Comparison of ENCODE assay signal across 8 mouse cellular contexts in the genomic region with DNA sequence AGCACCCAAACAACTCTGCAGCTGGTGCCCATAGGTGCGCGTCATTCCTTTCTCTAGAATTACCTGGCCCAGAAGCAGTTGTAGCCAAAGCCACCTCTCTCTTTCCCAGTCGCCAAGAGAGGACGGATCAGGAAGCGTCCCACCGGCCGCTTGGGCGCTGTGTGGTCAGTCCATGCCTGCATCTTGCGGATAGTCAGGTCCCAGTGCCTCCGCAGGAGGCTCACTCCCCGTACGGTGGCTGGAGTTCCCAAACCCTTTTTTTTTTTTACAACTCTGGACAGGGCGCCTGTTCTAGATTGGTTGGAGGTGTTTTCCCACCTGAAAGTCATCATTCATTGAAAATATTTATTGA. TPM values are rescaled to one million over a fixed set of nuclear protein-coding genes. Genes with fewer than 3 reads are reported as not detected.
DNase-seq lines count a peak whose midpoint lies in the region; ATAC-seq and TF ChIP-seq lines count a peak whose summit lies in the region.

No protein-coding gene starts in this region.

- no peaks in the 10 kb centered on the region for H3K27me3 ChIP-seq in heart, postnatal 0 days (ENCODE audit: control insufficient read depth, insufficient read depth, low read length)
- no peaks in the 10 kb centered on the region for H3K27me3 ChIP-seq in hindbrain, embryonic 14.5 days (ENCODE audit: control insufficient read depth, insufficient read depth, low read length)
- H3K27me3 ChIP-seq in midbrain, embryonic 12.5 days: peaks cover 16% of the 10 kb centered on the region

- no peak for TF ChIP-seq CTCF in heart, postnatal 0 days (IDR thresholded peaks at IDR 0.05; ENCODE audit: low read depth)

- WGBS in heart, postnatal 0 days: 2% methylated on average over 13 of the region's 13 CpGs
- 0% methylated on average over 13 of the region's 13 CpGs for WGBS in hindbrain, embryonic 14.5 days
- under 1% methylated on average over 13 of the region's 13 CpGs for WGBS in midbrain, embryonic 12.5 days

- H3K27ac ChIP-seq in heart, postnatal 0 days (ENCODE audit: low read depth): peak overlapping the region; percentile 98
- H3K27ac ChIP-seq in hindbrain, embryonic 14.5 days: peak overlapping the region; percentile 78; the same call in 1 of the 2 replicates
- peak overlapping the region; percentile 91 for H3K27ac ChIP-seq in midbrain, embryonic 12.5 days (replicated peaks)

- no peak; the same call in 1 of the 2 replicates for TF ChIP-seq EP300 in heart, postnatal 0 days (IDR thresholded peaks at IDR 0.05; ENCODE audit: low read depth)

- H3K36me3 ChIP-seq in heart, postnatal 0 days (replicated peaks; ENCODE audit: control insufficient read depth, insufficient read depth, low read length): no peaks in the 10 kb centered on the region
- H3K36me3 ChIP-seq in hindbrain, embryonic 14.5 days (replicated peaks; ENCODE audit: control insufficient read depth, insufficient read depth): no peaks in the 10 kb centered on the region
- no peaks in the 10 kb centered on the region for H3K36me3 ChIP-seq in midbrain, embryonic 12.5 days

- ATAC-seq in heart, postnatal 0 days (ENCODE audit: insufficient read depth, low read depth): peak; percentile 40
- peak; percentile 19 for ATAC-seq in common myeloid progenitor, adult 5-6 weeks (replicated peaks; ENCODE audit: low read depth, poor library complexity, severe bottlenecking)
- ATAC-seq in hindbrain, embryonic 14.5 days (ENCODE audit: low FRiP score): peak; percentile 35; the same call in 1 of the 2 replicates
- ATAC-seq in midbrain, embryonic 12.5 days (ENCODE audit: low FRiP score, low read depth): peak; percentile 47

- peak overlapping the region; percentile 84 for H3K9ac ChIP-seq in heart, postnatal 0 days (replicated peaks; ENCODE audit: low read depth, low read length)
- peak overlapping the region; percentile 67 for H3K9ac ChIP-seq in hindbrain, embryonic 14.5 days
- H3K9ac ChIP-seq in midbrain, embryonic 12.5 days (replicated peaks): peak overlapping the region; percentile 79

- H3K4me3 ChIP-seq in heart, postnatal 0 days (ENCODE audit: low read depth, low read length): peak overlapping the region; percentile 71
- H3K4me3 ChIP-seq in hindbrain, embryonic 14.5 days (replicated peaks; ENCODE audit: low read length): peak overlapping the region; percentile 51
- peak overlapping the region; percentile 70 for H3K4me3 ChIP-seq in midbrain, embryonic 12.5 days

- no peak for DNase-seq in heart, postnatal 0 days (ENCODE audit: low spot score)
- no peak for DNase-seq in heart, adult 9 months (ENCODE audit: low spot score in 2 of 2)
- DNase-seq in hindbrain, embryonic 14.5 days (ENCODE audit: low spot score): no peak
- no peak for DNase-seq in left cerebral cortex, adult 11 months (ENCODE audit: low spot score)
- no peak for DNase-seq in frontal cortex, adult 2 months (ENCODE audit: extremely low spot score in 1 of 2, low spot score in 1 of 2)
- DNase-seq in adrenal gland, postnatal 25 days: no peak

- H3K4me1 ChIP-seq in heart, postnatal 0 days (ENCODE audit: control insufficient read depth, insufficient read depth): peaks cover 17% of the 10 kb centered on the region
- 0 out of 2 replicates have a peak, but pooled peaks cover 6% of the 10 kb centered on the region for H3K4me1 ChIP-seq in hindbrain, embryonic 14.5 days (replicated peaks; ENCODE audit: control insufficient read depth, insufficient read depth, low read length)
- peaks cover 23% of the 10 kb centered on the region; the same call in 1 of the 2 replicates for H3K4me1 ChIP-seq in midbrain, embryonic 12.5 days

- H3K9me3 ChIP-seq in heart, postnatal 0 days (replicated peaks; ENCODE audit: control insufficient read depth, low read length): no peaks in the 10 kb centered on the region
- no peaks in the 10 kb centered on the region for H3K9me3 ChIP-seq in hindbrain, embryonic 14.5 days (ENCODE audit: control insufficient read depth, low read length)
- H3K9me3 ChIP-seq in midbrain, embryonic 12.5 days: peaks cover 5% of the 10 kb centered on the region; the same call in 1 of the 2 replicates

- peak overlapping the region; percentile 92 for H3K4me2 ChIP-seq in heart, postnatal 0 days (ENCODE audit: low read depth, low read length)
- peak overlapping the region; percentile 95 for H3K4me2 ChIP-seq in hindbrain, embryonic 14.5 days (replicated peaks)
- H3K4me2 ChIP-seq in midbrain, embryonic 12.5 days (replicated peaks): peak overlapping the region; percentile 96

RNA-seq across cellular contexts. Expression of a gene that starts 35.4 kb away (rescaled TPM):
- 1,123 and 1,337 TPM in 2 replicates for total RNA-seq in heart, postnatal 0 days (2014; rRNA removed; ENCODE audit: low replicate concordance)
- polyA plus RNA-seq in heart, postnatal 0 days (2015; fragmentation: Nextera tagmentation; extraction: Ambion mirVana): 1,661 and 1,734 TPM in 2 replicates
- 1,892 and 2,280 TPM in 2 replicates for total RNA-seq in common myeloid progenitor, adult 5-6 weeks (2017)
- 2,816 and 2,951 TPM in 2 replicates for polyA plus RNA-seq in hindbrain, embryonic 14.5 days (2014; fragmentation: Nextera tagmentation; extraction: Ambion mirVana)
- polyA plus RNA-seq in midbrain, embryonic 12.5 days (2016; fragmentation: Nextera tagmentation; extraction: Ambion mirVana): 3,369 and 3,552 TPM in 2 replicates
- polyA plus RNA-seq in frontal cortex, adult 2 months (2012; rRNA removed): 502 and 559 TPM in 2 replicates
- 739 and 836 TPM in 2 replicates for total RNA-seq in adrenal gland, postnatal 25 days (2021)

RNA-seq across cellular contexts. Expression of a gene that starts 52.5 kb away (rescaled TPM):
- total RNA-seq in heart, postnatal 0 days (2014; rRNA removed; ENCODE audit: low replicate concordance): 21.7 and 26.4 TPM in 2 replicates
- polyA plus RNA-seq in heart, postnatal 0 days (2015; fragmentation: Nextera tagmentation; extraction: Ambion mirVana): 13.2 and 13.5 TPM in 2 replicates
- total RNA-seq in common myeloid progenitor, adult 5-6 weeks (2017): 38.8 and 39.6 TPM in 2 replicates
- 27.1 and 27.6 TPM in 2 replicates for polyA plus RNA-seq in hindbrain, embryonic 14.5 days (2014; fragmentation: Nextera tagmentation; extraction: Ambion mirVana)
- polyA plus RNA-seq in midbrain, embryonic 12.5 days (2016; fragmentation: Nextera tagmentation; extraction: Ambion mirVana): 27.4 and 29.3 TPM in 2 replicates
- 26.3 and 28.0 TPM in 2 replicates for polyA plus RNA-seq in frontal cortex, adult 2 months (2012; rRNA removed)
- 45.5 and 48.8 TPM in 2 replicates for total RNA-seq in adrenal gland, postnatal 25 days (2021)
